Mouse (Mus musculus) limb, embryonic 13.5 days (tissue): Measurements from ENCODE around the gene Rprd1b. TPM values are rescaled to one million over a fixed set of nuclear protein-coding genes. Genes with fewer than 3 reads are reported as not detected.

Source experiments
- ATAC-seq: fragments of 200-750 bp; cut with Nextera tagmentation; 2 replicates; pipeline ENCODE4 v1.8.0; 2017; ENCODE audit warnings: low read depth, moderate number of reproducible peaks, moderate TSS enrichment; ENCODE audit not compliant: low FRiP score
- H3K27ac ChIP-seq: fragments of 300-500 bp; sonication (generic); 2 replicates; pipeline ENCODE4 v1.5.1; 2015; ENCODE audit warnings: inconsistent platforms, mild to moderate bottlenecking, moderate library complexity
- H3K27me3 ChIP-seq: fragments of 300-500 bp; sonication (generic); 2 replicates; pipeline ENCODE4 v1.6.1; 2015; ENCODE audit warnings: mild to moderate bottlenecking, inconsistent platforms
- H3K36me3 ChIP-seq: fragments of 300-500 bp; sonication (generic); 2 replicates; pipeline ENCODE4 v1.6.1; 2015; ENCODE audit warnings: inconsistent platforms, mild to moderate bottlenecking, moderate library complexity
- H3K4me1 ChIP-seq: fragments of 300-500 bp; sonication (generic); 2 replicates; pipeline ENCODE4 v1.6.1; 2015; ENCODE audit warnings: inconsistent platforms
- H3K4me2 ChIP-seq: fragments of 300-500 bp; sonication (generic); replicated peaks from 2 replicates; pipeline ENCODE4 v1.6.1; 2015; ENCODE audit warnings: inconsistent platforms, mild to moderate bottlenecking, moderate library complexity
- H3K4me3 ChIP-seq: fragments of 300-500 bp; sonication (generic); 2 replicates; pipeline ENCODE4 v1.5.1; 2015; ENCODE audit warnings: moderate library complexity, mild to moderate bottlenecking, inconsistent platforms
- H3K9ac ChIP-seq: fragments of 300-500 bp; sonication (generic); 2 replicates; pipeline ENCODE4 v1.6.1; 2015; ENCODE audit warnings: mild to moderate bottlenecking, inconsistent platforms
- H3K9me3 ChIP-seq: fragments of 300-500 bp; sonication (generic); 2 replicates; pipeline ENCODE4 v1.6.1; 2016; ENCODE audit warnings: inconsistent platforms
- WGBS: fragments of 180-500 bp; shearing (Covaris S2); methylation state at CpG from one replicate; pipeline ENCODE4 v1.1.7; 2015; 5-methylcytosine and 5-hydroxymethylcytosine counted together
- polyA plus RNA-seq: library from polyadenylated mRNA; unstranded; fragments of >200 nt; fragmentation: Nextera tagmentation; extraction: Ambion mirVana; gene quantifications from 2 replicates; pipeline ENCODE4 v1.2.1, GENCODE M21; 2015

Gene Rprd1b
- polyA plus RNA-seq, 1 experiment from 2014 or later, result 51.3 TPM

GRCm38 (mm10) chr2:158130391-158130986, 102.2 kb downstream of the Rprd1b start:
- Histone ChIP-seq H3K27ac (no peak overlapping the region), H3K9me3 (no peaks in the 10 kb centered on the region), H3K27me3 (no peaks in the 10 kb centered on the region), H3K4me3 (no peak overlapping the region), H3K9ac (0 out of 2 replicates have a peak overlapping the region, but pooled peaks have one; percentile 6), H3K4me1 (peaks cover 17% of the 10 kb centered on the region), H3K36me3 (no peaks in the 10 kb centered on the region), H3K4me2 (no peak overlapping the region)
- 41% methylated on average over 5 of the region's 5 CpGs for WGBS
- no peak for ATAC-seq

DNA sequence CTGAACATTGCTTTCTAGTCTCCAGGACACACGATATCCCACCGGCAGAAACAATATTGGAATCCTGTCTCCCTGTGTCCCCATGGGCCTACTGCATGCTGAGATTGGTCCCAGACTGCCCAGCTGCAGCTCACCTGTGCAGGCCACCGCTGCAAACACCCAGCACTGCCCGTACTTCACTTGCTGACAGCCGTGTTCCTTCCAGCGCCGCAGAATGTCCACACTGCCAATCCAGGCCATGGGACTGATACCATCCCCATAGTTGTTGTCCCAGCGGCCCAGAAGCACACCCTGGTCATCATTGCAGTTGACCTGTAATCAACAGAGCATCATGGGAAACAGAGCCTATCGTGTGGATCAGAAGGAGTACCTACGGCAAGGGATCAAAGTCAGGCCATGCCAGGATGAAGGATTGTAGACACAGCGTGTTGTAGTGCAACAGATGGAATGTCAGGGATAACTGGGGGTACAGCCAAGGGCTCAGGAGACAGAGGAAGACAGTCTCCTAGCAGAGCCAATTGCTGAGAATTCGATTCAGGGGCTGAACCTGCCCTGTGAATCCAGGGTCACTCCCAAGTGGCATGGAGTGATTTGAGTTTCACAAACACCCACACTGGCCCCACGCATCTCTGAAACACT, 103.0 kb downstream of the Rprd1b start:
- no peaks in the 10 kb centered on the region for H3K36me3 ChIP-seq
- 91% methylated on average over 13 of the region's 13 CpGs for WGBS
- H3K27me3 ChIP-seq, result no peaks in the 10 kb centered on the region
- ATAC-seq, result no peak
- H3K4me2 ChIP-seq, result no peak overlapping the region
- no peak overlapping the region for H3K27ac ChIP-seq
- no peaks in the 10 kb centered on the region for H3K9me3 ChIP-seq
- no peak overlapping the region for H3K9ac ChIP-seq
- H3K4me1 ChIP-seq, result peaks cover 21% of the 10 kb centered on the region
- no peak overlapping the region for H3K4me3 ChIP-seq

- H3K36me3 ChIP-seq, result no peaks in the 10 kb centered on the region
- no peak overlapping the region for H3K27ac ChIP-seq
- no peaks in the 10 kb centered on the region for H3K9me3 ChIP-seq
- 85% methylated on average over 10 of the region's 10 CpGs for WGBS
- H3K4me2 ChIP-seq, result no peak overlapping the region
- no peaks in the 10 kb centered on the region for H3K27me3 ChIP-seq
- no peak for ATAC-seq
- H3K4me1 ChIP-seq, result peaks cover 23% of the 10 kb centered on the region
- no peak overlapping the region for H3K9ac ChIP-seq
- H3K4me3 ChIP-seq, result no peak overlapping the region
These were observed 104.0 kb downstream of the Rprd1b start for GRCm38 (mm10) chr2:158132320-158132719.

GRCm38 (mm10) chr2:158133050-158133449, 104.8 kb downstream of the Rprd1b start:
- H3K4me2 ChIP-seq, result no peak overlapping the region
- H3K4me3 ChIP-seq, result no peak overlapping the region
- no peaks in the 10 kb centered on the region for H3K9me3 ChIP-seq
- H3K4me1 ChIP-seq, result peaks cover 27% of the 10 kb centered on the region
- no peaks in the 10 kb centered on the region for H3K36me3 ChIP-seq
- H3K9ac ChIP-seq, result no peak overlapping the region
- H3K27ac ChIP-seq, result no peak overlapping the region
- H3K27me3 ChIP-seq, result no peaks in the 10 kb centered on the region
- 61% methylated on average over 6 of the region's 6 CpGs for WGBS
- ATAC-seq, result no peak

GRCm38 (mm10) chr2:158136205-158136604, 107.9 kb downstream of the Rprd1b start:
- Histone ChIP-seq H3K27me3 (no peaks in the 10 kb centered on the region), H3K4me2 (no peak overlapping the region), H3K27ac (no peak overlapping the region), H3K9me3 (no peaks in the 10 kb centered on the region), H3K9ac (no peak overlapping the region), H3K4me1 (peaks cover 30% of the 10 kb centered on the region), H3K4me3 (no peak overlapping the region), H3K36me3 (no peaks in the 10 kb centered on the region)
- 38% methylated on average over 7 of the region's 7 CpGs for WGBS
- ATAC-seq, result no peak

DNA sequence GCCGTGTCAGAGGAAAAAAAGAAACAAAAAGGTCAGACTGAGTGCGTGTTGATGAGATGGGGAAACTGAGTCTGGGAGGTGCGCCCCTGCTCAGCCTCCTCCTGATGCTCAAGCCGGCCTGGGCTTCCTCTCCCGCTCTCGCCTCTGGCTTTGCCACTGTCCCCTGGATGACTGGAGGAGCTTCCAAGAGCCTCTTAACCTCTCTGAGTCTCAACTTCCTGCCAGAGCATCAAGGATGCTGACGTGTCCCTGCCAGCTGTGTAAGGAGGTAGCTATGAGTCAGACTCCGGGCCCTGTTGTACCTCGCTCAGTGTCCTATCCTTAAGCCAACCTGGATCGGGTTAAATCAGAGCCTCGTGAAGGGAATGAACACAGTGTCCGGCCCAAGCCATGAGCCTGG, 109.5 kb downstream of the Rprd1b start:
- peaks cover 33% of the 10 kb centered on the region for H3K4me1 ChIP-seq
- H3K27ac ChIP-seq, result no peak overlapping the region
- 0 out of 2 replicates have a peak, but pooled peaks cover 3% of the 10 kb centered on the region for H3K27me3 ChIP-seq
- H3K4me3 ChIP-seq, result no peak overlapping the region
- no peak overlapping the region for H3K4me2 ChIP-seq
- ATAC-seq, result no peak
- 83% methylated on average over 12 of the region's 12 CpGs for WGBS
- H3K36me3 ChIP-seq, result no peaks in the 10 kb centered on the region
- H3K9ac ChIP-seq, result no peak overlapping the region
- no peaks in the 10 kb centered on the region for H3K9me3 ChIP-seq

DNA sequence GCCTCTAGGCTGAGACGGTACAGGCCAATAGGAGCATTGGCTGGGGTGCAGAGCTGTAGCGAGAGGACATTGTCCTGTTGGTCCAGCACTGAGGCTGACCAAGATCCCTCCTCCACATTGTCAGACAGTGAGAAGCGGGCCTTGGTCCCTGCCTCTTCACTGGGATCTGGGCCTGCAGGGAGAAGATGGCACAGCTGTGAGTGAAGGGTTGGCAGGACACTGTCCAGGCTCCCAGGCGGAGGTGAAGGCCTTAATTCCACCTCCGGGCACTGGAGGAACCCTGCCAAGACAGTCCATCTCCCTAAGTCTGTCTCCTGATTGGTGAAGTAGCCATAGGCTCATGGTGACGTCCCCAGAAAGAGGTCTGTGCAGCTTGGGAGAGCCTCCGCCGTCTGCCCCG, 110.5 kb downstream of the Rprd1b start:
- no peak overlapping the region for H3K4me2 ChIP-seq
- H3K4me3 ChIP-seq, result no peak overlapping the region
- no peak overlapping the region for H3K27ac ChIP-seq
- WGBS, result 90% methylated on average over 9 of the region's 9 CpGs
- H3K36me3 ChIP-seq, result no peaks in the 10 kb centered on the region
- ATAC-seq, result no peak
- peaks cover 40% of the 10 kb centered on the region for H3K4me1 ChIP-seq
- H3K9me3 ChIP-seq, result no peaks in the 10 kb centered on the region
- H3K9ac ChIP-seq, result no peak overlapping the region
- 0 out of 2 replicates have a peak, but pooled peaks cover 3% of the 10 kb centered on the region for H3K27me3 ChIP-seq

DNA sequence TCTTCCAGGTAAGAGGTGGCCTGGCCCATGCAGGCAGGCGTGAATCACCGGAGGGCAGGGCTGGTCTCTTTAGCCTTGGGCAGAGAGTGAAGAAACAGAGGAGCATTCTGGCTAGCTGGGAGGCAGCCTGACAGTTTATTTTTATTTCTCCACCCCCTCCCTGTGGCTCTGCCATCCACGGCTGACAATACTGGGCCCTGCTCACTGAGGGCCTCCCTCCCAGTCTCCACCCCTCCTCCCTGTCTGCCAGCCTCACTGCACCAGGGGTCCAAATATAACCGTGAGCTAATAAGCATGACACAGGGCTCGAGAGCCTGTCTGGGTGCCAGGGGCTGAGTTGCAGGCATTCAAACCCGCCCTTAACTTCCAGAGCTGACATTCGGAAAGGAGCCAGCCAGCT, 111.3 kb downstream of the Rprd1b start:
- H3K27ac ChIP-seq, result peak overlapping the region; percentile 59; the same call in 1 of the 2 replicates
- H3K27me3 ChIP-seq, result 0 out of 2 replicates have a peak, but pooled peaks cover 6% of the 10 kb centered on the region
- 38% methylated on average over 7 of the region's 7 CpGs for WGBS
- H3K9ac ChIP-seq, result 0 out of 2 replicates have a peak overlapping the region, but pooled peaks have one; percentile 9
- ATAC-seq, result peak; percentile 77
- no peaks in the 10 kb centered on the region for H3K36me3 ChIP-seq
- no peak overlapping the region for H3K4me3 ChIP-seq
- peaks cover 40% of the 10 kb centered on the region for H3K4me1 ChIP-seq
- no peaks in the 10 kb centered on the region for H3K9me3 ChIP-seq
- no peak overlapping the region for H3K4me2 ChIP-seq

GRCm38 (mm10) chr2:158140664-158141063, 112.4 kb downstream of the Rprd1b start:
- no peaks in the 10 kb centered on the region for H3K9me3 ChIP-seq
- no peak overlapping the region for H3K4me3 ChIP-seq
- H3K27me3 ChIP-seq, result peaks cover 15% of the 10 kb centered on the region
- H3K9ac ChIP-seq, result no peak overlapping the region
- peaks cover 41% of the 10 kb centered on the region for H3K4me1 ChIP-seq
- ATAC-seq, result no peak
- H3K27ac ChIP-seq, result no peak overlapping the region; the same call in 1 of the 2 replicates
- H3K36me3 ChIP-seq, result no peaks in the 10 kb centered on the region
- WGBS, result 86% methylated on average over 5 of the region's 5 CpGs
- no peak overlapping the region for H3K4me2 ChIP-seq

GRCm38 (mm10) chr2:158141271-158141670, 113.0 kb downstream of the Rprd1b start:
- no peak overlapping the region for H3K4me3 ChIP-seq
- no peak for ATAC-seq
- no peaks in the 10 kb centered on the region for H3K36me3 ChIP-seq
- WGBS, result 75% methylated on average over 7 of the region's 7 CpGs
- H3K4me1 ChIP-seq, result peaks cover 43% of the 10 kb centered on the region
- H3K27ac ChIP-seq, result no peak overlapping the region
- H3K9ac ChIP-seq, result no peak overlapping the region
- H3K27me3 ChIP-seq, result peaks cover 21% of the 10 kb centered on the region
- H3K4me2 ChIP-seq, result no peak overlapping the region
- no peaks in the 10 kb centered on the region for H3K9me3 ChIP-seq

DNA sequence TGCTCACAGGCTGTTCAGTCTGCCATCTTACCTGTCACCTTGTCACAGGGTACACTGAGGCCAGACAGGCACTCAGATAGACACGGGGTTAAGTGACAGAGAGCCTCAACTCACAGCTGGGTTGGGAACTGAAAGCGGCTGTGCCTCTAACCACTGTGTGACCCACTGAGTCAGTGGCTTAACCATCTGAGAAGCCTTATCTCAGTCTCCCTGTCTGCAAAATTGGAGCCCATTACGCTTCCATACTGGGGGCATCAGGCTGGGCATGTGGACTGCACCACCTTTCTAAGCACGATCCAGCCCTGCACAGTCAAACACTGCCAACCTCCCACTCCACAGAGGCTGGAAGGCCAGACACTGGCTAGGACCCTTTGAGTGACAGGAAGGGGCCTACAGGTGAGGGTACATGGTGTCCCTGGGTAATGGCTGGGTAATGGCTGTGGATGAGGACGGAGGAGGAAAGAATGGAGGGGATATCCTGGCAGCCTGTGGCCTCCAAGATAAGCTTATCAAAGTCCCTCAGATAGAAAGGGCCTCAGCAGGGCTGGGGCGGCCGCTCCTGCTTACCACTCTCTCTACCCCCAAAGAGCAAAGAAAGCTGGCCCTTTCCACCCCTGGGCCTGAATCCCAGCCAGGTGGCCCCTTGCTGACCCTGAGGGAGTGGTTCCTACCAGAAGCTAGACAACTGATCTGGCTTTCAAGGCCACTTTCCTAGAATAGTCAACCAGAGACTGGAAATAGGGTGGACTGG, 113.6 kb downstream of the Rprd1b start:
- Histone ChIP-seq H3K27me3 (peaks cover 25% of the 10 kb centered on the region), H3K27ac (no peak overlapping the region), H3K9ac (no peak overlapping the region), H3K9me3 (no peaks in the 10 kb centered on the region), H3K36me3 (no peaks in the 10 kb centered on the region), H3K4me2 (no peak overlapping the region), H3K4me3 (no peak overlapping the region), H3K4me1 (peaks cover 42% of the 10 kb centered on the region)
- 85% methylated on average over 7 of the region's 7 CpGs for WGBS
- ATAC-seq, result no peak

- no peak overlapping the region for H3K27ac ChIP-seq
- WGBS, result 77% methylated on average over 18 of the region's 18 CpGs
- peaks cover 38% of the 10 kb centered on the region for H3K4me1 ChIP-seq
- H3K36me3 ChIP-seq, result no peaks in the 10 kb centered on the region
- H3K9ac ChIP-seq, result no peak overlapping the region
- no peak for ATAC-seq
- H3K27me3 ChIP-seq, result peaks cover 30% of the 10 kb centered on the region
- H3K4me2 ChIP-seq, result no peak overlapping the region
- H3K9me3 ChIP-seq, result no peaks in the 10 kb centered on the region
- no peak overlapping the region for H3K4me3 ChIP-seq
These were observed 114.7 kb downstream of the Rprd1b start for GRCm38 (mm10) chr2:158142981-158143380.
